Mouse (Mus musculus) ZHBTc4 (cell line): ENCODE measurements around the gene Myrip.
A peak's percentile ranks its signal among the peaks of the same experiment; 100 is the strongest.
"Not testable (repeated sequence)": the region's sequence is repeated elsewhere in the genome, so short reads cannot be mapped to it uniquely, and the experiment has no call there.

Experiments
- DNase-seq: peaks from one replicate; pipeline ENCODE4 v3.0.0-alpha.2; 2011; ENCODE audit warnings: low read depth, low spot score

The Myrip gene

DNA sequence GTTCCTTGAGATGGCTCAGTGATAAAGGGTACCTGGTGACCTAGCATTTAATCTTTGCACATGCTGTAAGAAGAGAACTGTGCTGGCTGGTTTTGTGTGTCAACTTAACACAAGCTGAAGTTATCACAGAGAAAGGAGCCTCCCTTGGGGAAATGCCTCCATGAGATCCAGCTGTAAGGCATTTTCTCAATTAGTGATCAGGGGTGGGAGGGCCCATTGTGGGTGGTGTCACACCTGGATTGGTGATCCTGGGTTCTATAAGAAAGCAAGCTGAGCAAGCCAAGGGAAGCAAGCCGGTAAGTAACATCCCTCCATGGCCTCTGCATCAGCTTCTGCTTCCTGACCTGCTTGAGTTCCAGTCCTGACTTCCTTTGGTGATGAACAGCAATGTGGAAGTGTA, at the start of gene Myrip:
Myrip (plus strand) TSS at position 301 of the 400 bp plus-strand sequence.
- DNase-seq, result not testable (repeated sequence)

DNA sequence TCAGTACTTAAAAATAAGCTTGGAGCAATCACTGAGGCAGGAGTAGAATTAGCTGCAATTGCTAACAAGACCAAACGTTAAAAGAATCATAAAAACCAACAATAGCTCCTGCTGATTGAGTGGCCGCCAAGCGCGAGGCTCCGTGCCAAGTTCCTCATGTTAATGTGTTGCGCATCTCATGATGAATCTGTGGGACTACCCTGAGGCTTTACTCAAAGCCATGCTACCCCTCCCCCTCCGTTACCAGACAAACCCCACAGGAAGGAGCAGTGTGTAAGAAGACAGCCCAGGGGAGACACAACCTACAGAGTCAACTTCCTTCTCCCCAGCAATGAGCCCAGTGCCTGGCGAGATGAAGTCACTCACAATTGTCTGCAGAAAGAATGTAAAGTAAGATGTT, 41.5 kb upstream of the Myrip start:
- DNase-seq, result peak; percentile 27

DNA sequence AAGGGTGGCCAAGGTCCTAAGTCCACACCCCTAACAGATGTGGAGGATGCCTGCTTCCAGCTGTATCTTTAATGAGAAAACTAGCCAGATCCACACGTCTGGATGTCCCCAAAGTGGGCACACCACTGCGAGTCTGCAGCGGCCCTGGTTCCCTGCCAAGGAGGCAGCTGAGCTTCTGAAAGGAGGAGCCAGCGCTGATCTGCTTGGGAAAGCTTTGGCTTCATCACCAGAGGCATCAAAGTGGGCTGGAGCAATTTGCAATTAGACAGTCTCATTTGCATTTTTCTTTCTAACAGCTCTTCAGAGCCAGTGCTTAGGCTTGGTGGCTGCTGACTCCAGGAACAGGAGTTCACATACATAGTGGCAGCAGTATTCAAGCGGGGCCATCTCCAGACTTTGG, 37.3 kb upstream of the Myrip start:
- DNase-seq, result no peak

- DNase-seq, result no peak
Measured at GRCm38 (mm10) chr9:120273083-120273482, 28.2 kb upstream of the Myrip start.

DNA sequence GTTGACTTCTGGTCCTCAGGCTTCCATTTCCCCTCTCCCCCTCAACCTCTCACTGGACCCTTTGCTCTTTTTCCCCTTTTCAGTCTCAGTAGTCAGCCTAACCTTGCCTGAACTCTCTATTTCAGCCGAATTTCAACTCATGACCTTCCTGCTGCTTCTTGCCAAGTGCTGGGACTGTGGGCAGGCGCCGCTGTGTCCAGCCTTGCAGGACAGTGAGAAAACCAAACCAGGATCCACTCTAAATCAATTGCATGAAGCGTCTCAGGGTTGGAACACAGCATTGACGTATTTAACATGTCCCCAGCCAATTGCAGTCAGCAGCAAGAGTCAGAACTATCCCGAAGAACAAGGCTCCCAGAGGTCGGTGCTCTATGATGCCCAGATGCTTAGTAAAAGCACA, 26.1 kb upstream of the Myrip start:
- DNase-seq, result no peak

- no peak for DNase-seq
Measured at GRCm38 (mm10) chr9:120281147-120281546, 20.2 kb upstream of the Myrip start.

DNA sequence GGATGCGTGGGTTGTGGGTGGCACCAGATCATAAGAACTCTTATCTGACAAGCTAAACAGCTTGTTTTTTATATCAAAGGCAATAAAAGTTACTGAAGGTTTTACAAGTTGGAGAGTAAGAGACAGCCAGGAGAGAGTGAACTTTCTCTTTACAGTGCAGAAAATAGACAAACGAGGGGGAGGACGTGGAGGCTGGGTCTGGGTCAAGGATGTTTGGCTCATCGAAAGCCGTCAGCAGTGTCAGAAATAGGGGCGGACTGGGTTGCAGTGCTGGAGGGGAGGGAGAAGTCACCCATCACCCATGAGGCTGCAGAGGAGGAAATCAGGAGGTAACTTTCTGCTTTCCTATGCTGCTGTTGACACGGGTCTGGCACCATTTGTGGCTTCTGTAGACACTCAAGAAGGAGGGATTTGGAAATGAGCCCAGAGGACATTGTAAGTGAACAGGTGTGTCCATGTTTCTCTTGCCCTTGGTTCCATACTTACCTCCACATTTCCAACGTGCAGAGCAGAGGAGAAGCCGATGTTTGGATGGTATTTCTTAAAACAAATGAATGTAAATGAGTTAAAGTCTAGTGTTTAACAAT, 18.8 kb upstream of the Myrip start:
- no peak for DNase-seq

GRCm38 (mm10) chr9:120283556-120283955, 17.8 kb upstream of the Myrip start:
- DNase-seq, result no peak

DNA sequence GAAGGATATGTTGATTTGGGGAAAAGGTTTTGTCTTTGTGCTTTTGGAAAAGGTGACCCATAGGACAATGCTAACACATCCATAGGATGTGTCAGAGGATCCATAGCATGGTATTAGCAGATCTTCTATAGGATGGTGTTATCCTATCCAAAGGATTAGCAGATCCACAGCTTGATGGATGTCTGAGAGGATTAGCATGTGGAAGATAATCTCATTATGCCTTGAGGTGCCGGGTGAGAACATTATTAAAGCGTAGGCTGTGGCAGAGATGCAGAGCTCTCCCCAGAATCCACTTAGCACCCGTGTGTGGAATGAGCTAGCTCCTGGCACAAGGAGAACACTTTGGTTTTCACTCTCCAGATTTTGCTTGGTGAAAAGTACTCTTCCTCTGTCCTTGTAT, 13.3 kb upstream of the Myrip start:
- DNase-seq, result no peak

DNA sequence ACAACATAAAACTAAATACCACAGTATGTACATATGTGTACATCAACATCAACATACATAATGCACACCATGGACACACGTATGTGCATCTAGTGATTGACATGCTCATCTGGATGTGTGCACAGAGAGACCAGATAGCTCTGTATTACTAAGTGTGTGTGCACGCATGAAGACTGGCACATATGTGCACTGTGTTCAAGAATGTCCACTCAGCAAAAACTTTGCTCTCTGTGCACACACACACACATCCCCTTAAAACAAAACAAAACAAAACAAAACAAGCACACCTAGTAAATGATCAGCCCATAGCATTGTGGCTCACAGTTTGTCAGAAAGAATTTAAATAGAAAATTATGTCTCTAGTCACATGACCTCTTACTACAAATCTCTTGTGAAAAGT, 10.9 kb upstream of the Myrip start:
- DNase-seq, result no peak

GRCm38 (mm10) chr9:120292488-120292887, 8.8 kb upstream of the Myrip start:
- DNase-seq, result no peak

DNA sequence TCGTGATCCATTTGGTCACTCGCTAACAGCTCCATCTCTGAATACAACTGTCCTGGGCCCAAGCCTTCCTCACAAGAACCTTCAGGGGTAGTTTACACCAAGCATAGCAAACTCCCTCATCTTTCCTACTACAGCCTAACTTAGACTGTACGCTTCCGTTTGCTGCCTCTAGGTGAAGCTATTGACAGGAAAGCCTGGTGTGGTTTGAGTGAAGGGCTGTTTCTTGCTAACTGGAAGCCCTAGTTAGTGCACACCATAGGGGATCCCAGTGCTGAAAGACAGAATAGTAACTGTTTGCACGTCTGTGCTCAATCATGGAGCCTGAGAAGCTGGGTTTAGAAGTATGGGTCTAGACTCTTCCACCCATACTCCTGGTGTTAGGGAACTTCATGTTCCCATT, 5.8 kb upstream of the Myrip start:
- DNase-seq, result no peak

- no peak for DNase-seq
Measured at GRCm38 (mm10) chr9:120296938-120297337, 4.4 kb upstream of the Myrip start.

DNA sequence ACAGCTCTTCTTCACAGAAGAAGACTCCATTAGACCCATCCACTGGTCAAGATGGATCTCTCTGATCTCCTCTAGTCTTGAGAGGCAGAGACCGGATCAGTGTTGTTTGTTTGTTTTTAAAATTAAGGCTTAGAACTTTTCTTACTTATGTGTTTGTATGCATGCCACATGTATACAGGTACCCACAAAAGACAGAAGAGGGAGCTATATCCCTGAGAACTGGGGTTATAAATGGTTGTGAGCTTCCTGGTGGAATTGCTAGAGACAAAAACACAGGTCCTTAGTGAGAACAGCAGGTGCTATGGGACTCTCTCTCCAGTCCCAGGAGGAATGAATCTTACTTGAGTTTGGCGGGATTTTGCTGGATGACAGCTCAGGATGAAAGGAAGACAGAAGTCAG, 1.9 kb upstream of the Myrip start:
- peak; percentile 10 for DNase-seq

DNA sequence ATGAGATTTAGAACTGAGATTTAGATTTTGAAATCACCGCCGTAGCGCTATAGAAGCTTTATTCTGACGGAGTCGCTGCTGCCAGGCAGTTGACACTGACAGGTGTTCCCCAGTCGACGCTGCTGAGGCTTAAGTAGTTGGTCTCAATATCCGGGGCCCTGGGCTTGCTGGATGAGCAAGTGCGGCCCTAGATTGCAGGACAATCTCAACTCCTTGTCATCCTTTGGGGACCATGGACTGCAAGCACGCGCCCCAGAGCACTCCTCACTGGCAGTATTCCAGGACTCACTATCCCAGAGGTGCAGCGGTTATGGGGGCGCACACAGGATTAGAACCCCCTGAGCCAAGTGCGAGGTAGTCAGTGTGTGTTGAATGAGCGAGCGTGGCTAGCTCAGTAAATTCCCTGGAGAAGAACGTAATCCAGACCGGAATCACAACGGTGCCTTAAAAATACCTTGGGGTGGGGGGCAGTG, 1.7 kb downstream of the Myrip start:
- DNase-seq, result peak; percentile 39

- peak; percentile 55 for DNase-seq
Measured at GRCm38 (mm10) chr9:120303453-120304299, 2.4 kb downstream of the Myrip start.

- peak; percentile 62 for DNase-seq
Measured at GRCm38 (mm10) chr9:120304300-120305137, 3.2 kb downstream of the Myrip start.

DNA sequence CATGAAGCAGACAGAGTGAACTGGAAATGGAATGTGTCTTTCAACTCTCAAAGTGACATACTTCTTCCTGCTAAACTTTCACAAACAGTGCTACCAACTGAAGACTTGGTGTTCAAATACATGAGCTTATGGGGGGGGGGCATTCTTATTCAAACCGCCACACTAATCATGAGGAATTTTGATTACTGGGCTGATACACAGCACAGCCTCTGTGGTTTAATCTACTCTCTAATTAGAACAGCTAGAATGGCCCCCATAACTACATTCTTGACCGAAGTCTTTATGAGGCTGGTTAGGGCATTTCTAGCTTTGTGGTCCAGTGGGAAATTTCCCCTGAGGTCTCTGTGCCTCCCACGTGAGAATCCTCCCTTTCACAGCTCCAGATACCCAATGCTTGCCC, 13.9 kb downstream of the Myrip start:
- no peak for DNase-seq

- peak; percentile 34 for DNase-seq
Measured at GRCm38 (mm10) chr9:120319099-120319498, 17.8 kb downstream of the Myrip start.

DNA sequence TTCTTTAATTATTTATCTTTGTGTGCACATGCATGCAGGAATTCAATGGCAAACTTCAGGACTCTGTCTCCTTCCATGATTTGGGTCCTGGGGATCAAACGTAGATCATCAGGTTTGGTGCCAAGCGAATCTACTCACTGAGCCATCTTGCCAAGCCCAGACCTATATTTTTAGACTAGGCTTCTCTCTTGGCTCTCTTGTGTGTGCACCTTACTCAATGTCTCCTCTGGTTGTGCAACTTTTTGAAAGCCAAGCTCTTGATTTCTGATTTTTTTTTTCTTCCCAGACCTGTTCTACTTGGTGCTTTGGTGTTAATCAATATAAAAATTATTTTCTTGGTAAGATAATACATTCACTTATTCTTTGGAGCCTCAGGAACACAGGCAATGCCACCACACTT, 19.3 kb downstream of the Myrip start:
- no peak for DNase-seq

GRCm38 (mm10) chr9:120322702-120323426, 21.6 kb downstream of the Myrip start:
- DNase-seq, result no peak

DNA sequence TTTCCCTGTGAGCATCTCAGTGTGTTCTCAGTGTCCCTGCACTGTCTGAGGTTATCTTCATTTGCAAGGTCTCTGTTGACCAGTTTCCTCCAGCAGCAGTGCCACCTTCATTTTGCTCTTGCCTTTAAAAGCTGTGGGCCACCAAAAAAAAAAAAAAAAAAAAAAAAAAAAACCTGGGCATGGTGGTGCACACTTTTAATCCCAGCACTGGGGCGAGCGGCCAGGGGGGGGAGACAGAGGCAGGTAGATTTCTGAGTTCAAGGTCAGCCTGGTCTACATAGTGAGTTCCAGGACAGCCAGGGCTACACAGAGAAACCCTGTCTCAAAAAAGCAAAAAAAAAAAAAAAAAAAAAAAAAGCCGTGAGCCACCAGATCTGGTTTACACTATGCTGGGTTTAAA, 29.7 kb downstream of the Myrip start:
- DNase-seq, result not testable (repeated sequence)
